Mouse (Mus musculus) lung, postnatal 0 days (tissue): ENCODE data around the gene Col5a3.

Source experiments
- CTCF ChIP-seq: IDR thresholded peaks from 2 replicates; pipeline ENCODE4 v1.5.1; 2016; ENCODE audit warnings: antibody characterized with exemption, mild to moderate bottlenecking
- EP300 ChIP-seq: IDR thresholded peaks from 2 replicates; pipeline ENCODE4 v1.6.1; 2016; ENCODE audit warnings: antibody characterized with exemption, mild to moderate bottlenecking, control low read depth

GRCm38 (mm10) chr9:20812537-20813271 is 2.2 kb downstream of the Col5a3 start:
- TF ChIP-seq CTCF (no peak), EP300 (no peak)
